Mouse (Mus musculus): Measurements from ENCODE around the gene Creb3l1. TPM values are rescaled to one million over a fixed set of nuclear protein-coding genes. Genes with fewer than 3 reads are reported as not detected.

The Creb3l1 gene
- polyA plus RNA-seq, 1 experiment from 2014 or later = 0.52 TPM

GRCm38 (mm10) chr2:92058469-92058868 lies 34.2 kb upstream of the Creb3l1 start:
- Histone ChIP-seq H3K9ac (peak overlapping the region; percentile 76), H3K4me2 (peak overlapping the region; percentile 98), H3K36me3 (ENCODE audit: poor library complexity, severe bottlenecking) (no peaks in the 10 kb centered on the region), H3K4me1 (peaks cover 33% of the 10 kb centered on the region), H3K9me3 (replicated peaks) (no peaks in the 10 kb centered on the region), H3K27me3 (peaks cover 48% of the 10 kb centered on the region), H3K27ac (no peak overlapping the region), H3K4me3 (peak overlapping the region; percentile 61)
- WGBS = under 1% methylated on average over 29 of the region's 29 CpGs
- peak; percentile 63 for ATAC-seq

GRCm38 (mm10) chr2:92056760-92057159 lies 32.5 kb upstream of the Creb3l1 start:
- 85% methylated on average over 13 of the region's 13 CpGs for WGBS
- Histone ChIP-seq H3K4me2 (no peak overlapping the region), H3K27me3 (peaks cover 52% of the 10 kb centered on the region), H3K27ac (no peak overlapping the region), H3K4me3 (no peak overlapping the region), H3K36me3 (ENCODE audit: poor library complexity, severe bottlenecking) (no peaks in the 10 kb centered on the region), H3K9ac (no peak overlapping the region), H3K4me1 (peaks cover 33% of the 10 kb centered on the region), H3K9me3 (replicated peaks) (no peaks in the 10 kb centered on the region)
- ATAC-seq = no peak

GRCm38 (mm10) chr2:92055831-92056236 lies 31.5 kb upstream of the Creb3l1 start:
- 0 out of 2 replicates have a peak overlapping the region, but pooled peaks have one; percentile 25 for H3K27ac ChIP-seq
- H3K4me3 ChIP-seq = peak overlapping the region; percentile 38
- H3K9ac ChIP-seq = peak overlapping the region; percentile 50
- 0 out of 2 replicates have a peak, but pooled peaks have one; percentile 31 for ATAC-seq
- peaks cover 46% of the 10 kb centered on the region for H3K27me3 ChIP-seq
- H3K36me3 ChIP-seq (ENCODE audit: poor library complexity, severe bottlenecking) = no peaks in the 10 kb centered on the region
- peaks cover 33% of the 10 kb centered on the region for H3K4me1 ChIP-seq
- H3K4me2 ChIP-seq = peak overlapping the region; percentile 76
- WGBS = 1% methylated on average over 14 of the region's 14 CpGs
- no peaks in the 10 kb centered on the region for H3K9me3 ChIP-seq (replicated peaks)

DNA sequence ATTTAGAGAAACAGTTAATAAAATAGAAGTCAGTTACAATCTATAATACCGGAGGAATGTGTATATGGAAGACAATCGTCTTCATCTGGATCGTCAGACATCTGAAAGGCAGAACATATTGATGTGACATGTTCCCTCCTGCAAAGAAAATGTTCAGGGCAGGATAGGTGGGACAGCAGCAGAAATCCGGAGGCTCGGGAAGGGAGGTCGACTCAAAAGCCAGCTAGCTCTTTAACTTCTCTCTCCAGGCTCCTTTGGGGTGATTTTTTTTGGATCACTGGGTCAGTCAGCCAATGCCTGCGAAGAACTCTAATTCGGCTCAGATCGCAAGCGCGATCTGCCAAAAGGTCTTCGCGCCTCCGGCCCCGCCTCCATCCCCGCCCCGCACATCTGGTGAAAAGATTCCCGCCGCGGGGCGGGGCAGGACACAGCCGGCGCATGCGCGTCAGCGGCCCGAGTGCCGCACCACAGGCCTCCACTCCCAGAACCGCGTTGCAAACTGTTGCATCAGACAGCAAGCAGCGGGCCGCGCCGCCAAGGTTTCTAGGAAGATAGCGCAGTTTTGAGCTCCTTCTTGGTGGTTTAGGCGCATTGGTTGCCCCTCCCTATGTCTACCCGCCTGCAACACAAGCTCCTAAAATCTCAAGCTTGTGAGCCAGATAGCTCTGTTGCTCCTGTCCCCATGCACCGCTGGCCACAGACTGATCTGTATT lies 31.0 kb upstream of the Creb3l1 start:
- peak overlapping the region; percentile 76 for H3K4me2 ChIP-seq
- 4% methylated on average over 38 of the region's 38 CpGs for WGBS
- H3K9me3 ChIP-seq (replicated peaks) = no peaks in the 10 kb centered on the region
- peaks cover 40% of the 10 kb centered on the region for H3K27me3 ChIP-seq
- H3K4me1 ChIP-seq = peaks cover 32% of the 10 kb centered on the region
- H3K4me3 ChIP-seq = peak overlapping the region; percentile 38
- 0 out of 2 replicates have a peak overlapping the region, but pooled peaks have one; percentile 25 for H3K27ac ChIP-seq
- H3K9ac ChIP-seq = peak overlapping the region; percentile 50
- H3K36me3 ChIP-seq (ENCODE audit: poor library complexity, severe bottlenecking) = no peaks in the 10 kb centered on the region
- ATAC-seq = peak; percentile 44; the same call in 1 of the 2 replicates

DNA sequence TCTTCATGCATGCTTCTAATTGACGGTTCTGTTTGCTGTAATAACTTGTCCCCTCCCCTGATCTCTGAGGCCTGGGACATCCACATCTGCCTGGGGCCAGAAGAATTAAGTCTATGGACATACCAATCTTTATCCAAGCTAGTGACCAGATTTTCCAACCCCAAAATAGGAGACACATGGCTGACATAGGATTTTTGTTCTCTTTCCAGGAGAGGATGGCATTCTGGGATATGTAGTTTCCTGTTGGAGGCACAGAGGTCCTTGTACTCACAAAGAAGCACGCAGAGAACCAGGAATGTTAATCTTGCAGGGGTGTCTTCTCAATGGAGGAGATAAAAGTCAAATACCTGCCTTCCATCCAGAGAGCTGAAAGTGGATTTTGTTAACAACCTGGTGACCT lies 28.5 kb upstream of the Creb3l1 start:
- H3K4me2 ChIP-seq = no peak overlapping the region
- H3K4me3 ChIP-seq = no peak overlapping the region
- WGBS = 49% methylated on average over 2 of the region's 2 CpGs
- H3K27ac ChIP-seq = no peak overlapping the region
- H3K9ac ChIP-seq = no peak overlapping the region
- H3K9me3 ChIP-seq (replicated peaks) = no peaks in the 10 kb centered on the region
- no peaks in the 10 kb centered on the region for H3K36me3 ChIP-seq (ENCODE audit: poor library complexity, severe bottlenecking)
- H3K4me1 ChIP-seq = peaks cover 14% of the 10 kb centered on the region
- H3K27me3 ChIP-seq = peaks cover 37% of the 10 kb centered on the region
- ATAC-seq = no peak

- no peak overlapping the region for H3K4me2 ChIP-seq
- H3K9me3 ChIP-seq (replicated peaks) = no peaks in the 10 kb centered on the region
- ATAC-seq = no peak
- no peak overlapping the region for H3K4me3 ChIP-seq
- H3K27ac ChIP-seq = no peak overlapping the region
- no peak overlapping the region for H3K9ac ChIP-seq
- H3K27me3 ChIP-seq = peaks cover 31% of the 10 kb centered on the region
- no peaks in the 10 kb centered on the region for H3K36me3 ChIP-seq (ENCODE audit: poor library complexity, severe bottlenecking)
- WGBS = 83% methylated on average over 8 of the region's 8 CpGs
- peaks cover 14% of the 10 kb centered on the region for H3K4me1 ChIP-seq
These were observed 27.9 kb upstream of the Creb3l1 start for GRCm38 (mm10) chr2:92052188-92052587.

- WGBS = 80% methylated on average over 9 of the region's 9 CpGs
- H3K36me3 ChIP-seq (ENCODE audit: poor library complexity, severe bottlenecking) = no peaks in the 10 kb centered on the region
- no peak overlapping the region for H3K9ac ChIP-seq
- H3K27ac ChIP-seq = no peak overlapping the region
- no peaks in the 10 kb centered on the region for H3K9me3 ChIP-seq (replicated peaks)
- no peaks in the 10 kb centered on the region for H3K4me1 ChIP-seq
- H3K4me2 ChIP-seq = no peak overlapping the region
- no peak overlapping the region for H3K4me3 ChIP-seq
- H3K27me3 ChIP-seq = peaks cover 8% of the 10 kb centered on the region; the same call in 1 of the 2 replicates
- ATAC-seq = no peak
These were observed 23.9 kb upstream of the Creb3l1 start for GRCm38 (mm10) chr2:92048034-92048690.

DNA sequence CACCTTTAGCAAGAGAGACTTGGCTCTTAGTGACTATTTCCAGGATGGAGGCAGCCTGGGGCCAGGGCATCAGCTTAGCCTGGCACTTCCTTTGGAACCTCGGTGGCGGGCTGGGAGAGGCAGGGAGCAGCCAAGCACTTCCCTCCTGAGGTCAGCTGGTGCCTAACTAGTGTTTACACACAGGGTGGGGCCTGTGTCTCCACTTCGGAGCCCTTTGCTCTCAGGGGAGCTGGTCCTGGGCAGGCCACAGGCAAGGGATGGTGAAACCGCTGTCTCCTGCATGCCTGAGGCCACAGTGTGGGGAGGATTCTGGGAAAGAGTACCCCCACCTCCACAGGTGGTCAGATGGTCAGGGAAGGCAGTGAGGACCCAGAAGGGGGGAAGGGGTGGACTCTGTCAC lies 23.3 kb upstream of the Creb3l1 start:
- ATAC-seq = no peak
- 36% methylated on average over 4 of the region's 4 CpGs for WGBS
- no peak overlapping the region for H3K9ac ChIP-seq
- H3K27ac ChIP-seq = no peak overlapping the region
- H3K9me3 ChIP-seq (replicated peaks) = no peaks in the 10 kb centered on the region
- no peaks in the 10 kb centered on the region for H3K4me1 ChIP-seq
- no peak overlapping the region for H3K4me2 ChIP-seq
- H3K27me3 ChIP-seq = 0 out of 2 replicates have a peak, but pooled peaks cover 6% of the 10 kb centered on the region
- no peaks in the 10 kb centered on the region for H3K36me3 ChIP-seq (ENCODE audit: poor library complexity, severe bottlenecking)
- no peak overlapping the region for H3K4me3 ChIP-seq

DNA sequence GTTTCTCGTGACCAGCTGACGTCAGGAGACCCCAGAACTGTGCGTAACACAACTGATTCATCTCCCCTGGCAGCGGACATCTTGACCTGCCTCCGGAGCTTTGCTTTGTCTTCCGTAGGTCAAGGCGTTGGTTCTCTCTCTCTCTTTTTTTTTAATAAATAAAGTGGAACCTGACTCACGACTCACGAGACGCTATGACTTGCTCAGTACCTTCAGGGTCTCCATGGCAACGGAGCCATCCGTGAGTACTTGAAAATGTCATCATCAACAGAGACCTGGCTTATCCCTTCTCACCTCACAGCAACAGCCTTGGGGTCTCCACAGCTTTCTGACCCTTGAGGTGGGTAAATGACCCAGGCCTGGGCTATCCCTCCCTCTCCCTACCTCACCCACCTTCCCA lies 19.0 kb upstream of the Creb3l1 start:
- H3K4me2 ChIP-seq = no peak overlapping the region
- H3K4me1 ChIP-seq = no peaks in the 10 kb centered on the region
- ATAC-seq = no peak
- no peaks in the 10 kb centered on the region for H3K9me3 ChIP-seq (replicated peaks)
- 86% methylated on average over 12 of the region's 12 CpGs for WGBS
- no peak overlapping the region for H3K9ac ChIP-seq
- H3K36me3 ChIP-seq (ENCODE audit: poor library complexity, severe bottlenecking) = no peaks in the 10 kb centered on the region
- no peak overlapping the region for H3K4me3 ChIP-seq
- H3K27me3 ChIP-seq = no peaks in the 10 kb centered on the region
- no peak overlapping the region for H3K27ac ChIP-seq

GRCm38 (mm10) chr2:92041538-92041937 lies 17.2 kb upstream of the Creb3l1 start:
- ATAC-seq = no peak
- Histone ChIP-seq H3K27ac (no peak overlapping the region), H3K36me3 (ENCODE audit: poor library complexity, severe bottlenecking) (no peaks in the 10 kb centered on the region), H3K4me1 (no peaks in the 10 kb centered on the region), H3K4me2 (no peak overlapping the region), H3K9me3 (replicated peaks) (no peaks in the 10 kb centered on the region), H3K9ac (no peak overlapping the region), H3K27me3 (no peaks in the 10 kb centered on the region), H3K4me3 (no peak overlapping the region)
- WGBS = 83% methylated on average over 15 of the region's 15 CpGs

- no peak overlapping the region for H3K4me2 ChIP-seq
- no peak overlapping the region for H3K27ac ChIP-seq
- WGBS = 87% methylated on average over 9 of the region's 9 CpGs
- no peak overlapping the region for H3K4me3 ChIP-seq
- no peaks in the 10 kb centered on the region for H3K4me1 ChIP-seq
- H3K36me3 ChIP-seq (ENCODE audit: poor library complexity, severe bottlenecking) = no peaks in the 10 kb centered on the region
- no peaks in the 10 kb centered on the region for H3K9me3 ChIP-seq (replicated peaks)
- no peak overlapping the region for H3K9ac ChIP-seq
- no peak for ATAC-seq
- no peaks in the 10 kb centered on the region for H3K27me3 ChIP-seq
These were observed 10.0 kb upstream of the Creb3l1 start for GRCm38 (mm10) chr2:92034273-92034672.

GRCm38 (mm10) chr2:92030554-92030953 lies 6.3 kb upstream of the Creb3l1 start:
- H3K4me1 ChIP-seq = no peaks in the 10 kb centered on the region
- H3K27me3 ChIP-seq = peaks cover 6% of the 10 kb centered on the region; the same call in 1 of the 2 replicates
- no peak overlapping the region for H3K4me2 ChIP-seq
- WGBS = 69% methylated on average over 8 of the region's 8 CpGs
- no peak overlapping the region; the same call in 1 of the 2 replicates for H3K27ac ChIP-seq
- H3K36me3 ChIP-seq (ENCODE audit: poor library complexity, severe bottlenecking) = no peaks in the 10 kb centered on the region
- peak; percentile 59 for ATAC-seq
- no peaks in the 10 kb centered on the region for H3K9me3 ChIP-seq (replicated peaks)
- no peak overlapping the region for H3K9ac ChIP-seq
- H3K4me3 ChIP-seq = no peak overlapping the region
